Mouse (Mus musculus) megakaryocyte progenitor cell, adult 5-6 weeks (primary cell): Measurements from ENCODE around the gene Mtmr6. TPM values are rescaled to one million over a fixed set of nuclear protein-coding genes. Genes with fewer than 3 reads are reported as not detected.
"Not testable (repeated sequence)": the region's sequence is repeated elsewhere in the genome, so short reads cannot be mapped to it uniquely, and the experiment has no call there.

Experiments
- ATAC-seq: replicated peaks from 2 replicates; pipeline ENCODE4 v1.8.0; 2016; ENCODE audit warnings: mild to moderate bottlenecking, moderate TSS enrichment, inconsistent platforms; ENCODE audit not compliant: poor library complexity
- total RNA-seq, 2 experiments: library from RNA; stranded (forward) in 1 of 2; stranded (reverse) in 1 of 2; fragments of 157-497, 149-512 nt in 1 of 2; fragments of 200-1000 nt in 1 of 2; gene quantifications; 2 replicates each; pipeline versions ENCODE4 v1.2.3 to v1.2.4; 2015 to 2017

Mtmr6 gene
- total RNA-seq, 2 experiments from 2014 or later: 40.9 to 59.6 TPM

GRCm38 (mm10) chr14:60290363-60290762 lies 25.3 kb downstream of the Mtmr6 start:
- ATAC-seq: peak; percentile 72

GRCm38 (mm10) chr14:60295531-60295930 lies 30.5 kb downstream of the Mtmr6 start:
- ATAC-seq: no peak

- no peak for ATAC-seq
Observed at GRCm38 (mm10) chr14:60300224-60300991, 35.4 kb downstream of the Mtmr6 start.

- ATAC-seq: no peak
Observed at GRCm38 (mm10) chr14:60301024-60301423, 36.0 kb downstream of the Mtmr6 start.

- no peak for ATAC-seq
Observed at GRCm38 (mm10) chr14:60302441-60302840, 37.4 kb downstream of the Mtmr6 start.

GRCm38 (mm10) chr14:60304441-60305220 lies 39.6 kb downstream of the Mtmr6 start:
- no peak for ATAC-seq

- ATAC-seq: 0 out of 2 replicates have a peak, but pooled peaks have one; percentile 31
Observed at GRCm38 (mm10) chr14:60308113-60308512, 43.1 kb downstream of the Mtmr6 start.

GRCm38 (mm10) chr14:60310691-60311090 lies 45.7 kb downstream of the Mtmr6 start:
- no peak for ATAC-seq

- ATAC-seq: no peak
Observed at GRCm38 (mm10) chr14:60319231-60319630, 54.2 kb downstream of the Mtmr6 start.

GRCm38 (mm10) chr14:60320813-60321212 lies 55.8 kb downstream of the Mtmr6 start:
- ATAC-seq: no peak

GRCm38 (mm10) chr14:60340001-60340400 lies 75.0 kb downstream of the Mtmr6 start:
- ATAC-seq: not testable (repeated sequence)

GRCm38 (mm10) chr14:60340570-60340969 lies 75.5 kb downstream of the Mtmr6 start:
- no peak for ATAC-seq

GRCm38 (mm10) chr14:60345326-60345876 lies 80.4 kb downstream of the Mtmr6 start:
- peak; percentile 80 for ATAC-seq

Other genes with a start within 250 kb of the Mtmr6 start
- gene Atp8a2, start 68.0 kb upstream of the Mtmr6 start, total RNA-seq (2015): 0.32 and 0.68 TPM in 2 replicates
- 0.34 and 0.37 TPM in 2 replicates for gene Atp8a2, start 68.0 kb upstream of the Mtmr6 start, total RNA-seq (2017)
- not detected in 2 replicates for gene Nupl1, start 13.8 kb upstream of the Mtmr6 start, total RNA-seq (2015)
- not detected in 2 replicates for gene Nupl1, start 13.8 kb upstream of the Mtmr6 start, total RNA-seq (2017)
- 78.5 and 89.2 TPM in 2 replicates for gene Gm49336, start 13.7 kb upstream of the Mtmr6 start, total RNA-seq (2015)
- gene Gm49336, start 13.7 kb upstream of the Mtmr6 start, total RNA-seq (2017): 97.0 and 110 TPM in 2 replicates
- 0.37 and 0.49 TPM in 2 replicates for gene Amer2, start 108.0 kb downstream of the Mtmr6 start, total RNA-seq (2015)
- under 0.01 and 0.17 TPM in 2 replicates for gene Amer2, start 108.0 kb downstream of the Mtmr6 start, total RNA-seq (2017)